Mouse (Mus musculus): ENCODE results near the gene Map1a. TPM values are rescaled to one million over a fixed set of nuclear protein-coding genes. Genes with fewer than 3 reads are reported as not detected.

Gene Map1a
- polyA plus RNA-seq, 1 experiment from 2014 or later, result 7.0 TPM

DNA sequence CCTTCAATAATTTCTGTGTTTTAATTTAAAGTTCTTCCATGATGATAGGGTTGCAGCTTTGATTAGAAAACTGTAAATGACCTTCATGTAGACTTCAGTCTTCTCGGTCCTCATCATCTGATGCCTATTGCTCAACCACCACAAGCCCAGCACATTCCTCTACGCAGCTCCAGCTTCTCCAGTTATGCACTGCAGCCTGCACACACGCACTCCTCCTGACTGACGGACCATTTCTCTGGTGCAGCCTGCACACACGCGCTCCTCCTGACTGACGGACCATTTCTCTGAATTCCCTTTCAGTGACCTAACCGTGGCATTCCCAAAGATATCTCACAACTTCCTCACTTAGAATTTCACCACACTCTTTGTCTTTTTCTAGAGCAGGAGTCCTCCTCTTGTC, 63.8 kb downstream of the Map1a start:
- 65% methylated on average over 8 of the region's 8 CpGs for WGBS
- H3K36me3 ChIP-seq (ENCODE audit: control insufficient read depth, insufficient read depth, low read length), result no peaks in the 10 kb centered on the region
- no peak overlapping the region for H3K4me2 ChIP-seq (replicated peaks; ENCODE audit: low read depth, low read length)
- no peaks in the 10 kb centered on the region for H3K27me3 ChIP-seq (ENCODE audit: control insufficient read depth, insufficient read depth, low read length)
- H3K4me1 ChIP-seq (ENCODE audit: control insufficient read depth, insufficient read depth, low read length), result 0 out of 2 replicates have a peak, but pooled peaks cover 3% of the 10 kb centered on the region
- no peak overlapping the region for H3K9ac ChIP-seq (ENCODE audit: low read depth, low read length)
- no peak overlapping the region for H3K4me3 ChIP-seq (ENCODE audit: low read length)
- no peaks in the 10 kb centered on the region for H3K9me3 ChIP-seq (ENCODE audit: control insufficient read depth, low read length)
- ATAC-seq (ENCODE audit: low FRiP score, low TSS enrichment), result no peak
- no peak overlapping the region for H3K27ac ChIP-seq (ENCODE audit: low read depth, low read length)

DNA sequence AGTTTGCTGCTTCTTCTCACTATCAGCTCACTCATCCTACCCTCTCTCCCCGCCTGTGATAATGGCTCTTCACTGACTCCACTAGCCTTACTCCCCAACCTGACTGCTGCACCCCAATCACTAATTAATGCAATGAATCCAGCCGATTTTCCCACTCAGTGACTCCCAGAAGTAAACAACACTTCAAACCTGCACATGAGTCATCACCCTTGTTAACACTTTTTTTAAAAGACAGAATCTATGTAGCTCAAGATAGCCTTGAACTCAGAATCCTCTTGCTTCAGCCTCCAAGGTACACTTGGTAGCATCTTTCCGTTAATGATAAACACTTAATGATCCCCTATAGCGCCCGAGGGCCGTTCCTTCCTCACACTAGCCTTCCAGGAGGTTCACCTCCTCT, 65.0 kb downstream of the Map1a start:
- Histone ChIP-seq H3K4me1 (ENCODE audit: control insufficient read depth, insufficient read depth, low read length) (0 out of 2 replicates have a peak, but pooled peaks cover 3% of the 10 kb centered on the region), H3K36me3 (ENCODE audit: control insufficient read depth, insufficient read depth, low read length) (no peaks in the 10 kb centered on the region), H3K9ac (ENCODE audit: low read depth, low read length) (peak overlapping the region; percentile 62), H3K9me3 (ENCODE audit: control insufficient read depth, low read length) (no peaks in the 10 kb centered on the region), H3K4me2 (replicated peaks; ENCODE audit: low read depth, low read length) (peak overlapping the region; percentile 73), H3K27ac (ENCODE audit: low read depth, low read length) (peak overlapping the region; percentile 6; the same call in 1 of the 2 replicates), H3K4me3 (ENCODE audit: low read length) (peak overlapping the region; percentile 61), H3K27me3 (ENCODE audit: control insufficient read depth, insufficient read depth, low read length) (no peaks in the 10 kb centered on the region)
- no peak for ATAC-seq (ENCODE audit: low FRiP score, low TSS enrichment)
- WGBS, result 1% methylated on average over 6 of the region's 6 CpGs

DNA sequence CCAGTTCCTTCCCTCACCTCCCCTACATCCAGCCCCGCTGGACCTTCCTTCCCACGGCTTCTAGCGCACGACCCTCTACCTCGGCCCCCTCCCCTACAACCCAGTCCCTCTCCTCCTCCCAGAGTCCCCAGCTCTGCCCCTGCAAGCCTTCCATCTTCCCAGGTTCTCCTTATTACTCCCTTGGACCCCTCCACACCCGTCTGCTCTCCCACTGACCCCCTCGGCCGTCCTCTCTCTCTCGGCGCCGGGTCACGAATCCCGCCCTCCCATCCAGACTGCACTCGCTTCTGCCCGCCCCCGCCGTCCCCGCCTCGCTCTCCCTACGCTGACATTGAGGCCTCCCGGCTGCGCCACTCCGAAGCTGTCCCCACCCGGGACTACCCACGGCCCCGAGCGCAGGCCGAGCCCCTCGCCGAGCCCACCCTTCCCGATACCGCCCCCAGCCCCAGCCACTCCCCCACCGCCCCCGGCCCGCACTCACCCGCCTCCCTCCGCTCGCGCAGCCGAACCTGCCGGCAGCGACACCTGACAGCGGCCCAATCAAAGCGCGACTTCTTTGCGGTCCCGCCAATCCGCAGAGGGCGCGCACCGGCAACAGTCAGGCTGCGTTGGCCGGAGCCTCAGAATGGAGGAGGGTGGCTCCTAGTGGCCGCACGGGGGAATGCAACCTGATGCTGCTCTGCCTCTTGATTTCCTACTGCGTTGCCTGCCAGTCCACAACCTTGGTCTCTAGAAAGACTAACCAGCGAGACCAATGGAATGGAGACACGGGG, 65.6 kb downstream of the Map1a start, which contains the start of gene Ppip5k1:
Ppip5k1 (minus strand) TSS at position 577 of the 773 bp plus-strand sequence.
- peak within 1 kb of the TSS; percentile 61 for H3K4me3 ChIP-seq (ENCODE audit: low read length)
- peak within 1 kb of the TSS; percentile 62 for H3K9ac ChIP-seq (ENCODE audit: low read depth, low read length)
- H3K9me3 ChIP-seq (ENCODE audit: control insufficient read depth, low read length), result no peaks in the 10 kb centered on the region
- H3K36me3 ChIP-seq (ENCODE audit: control insufficient read depth, insufficient read depth, low read length), result no peaks in the 10 kb centered on the region
- peak within 1 kb of the TSS; percentile 6; the same call in 1 of the 2 replicates for H3K27ac ChIP-seq (ENCODE audit: low read depth, low read length)
- peak within 1 kb of the TSS; percentile 73 for H3K4me2 ChIP-seq (replicated peaks; ENCODE audit: low read depth, low read length)
- no peaks in the 10 kb centered on the region; the same call in 1 of the 2 replicates for H3K27me3 ChIP-seq (ENCODE audit: control insufficient read depth, insufficient read depth, low read length)
- peak; percentile 96 for ATAC-seq (ENCODE audit: low FRiP score, low TSS enrichment)
- H3K4me1 ChIP-seq (ENCODE audit: control insufficient read depth, insufficient read depth, low read length), result 0 out of 2 replicates have a peak, but pooled peaks cover 3% of the 10 kb centered on the region
- WGBS, result under 1% methylated on average over 58 of the region's 58 CpGs

DNA sequence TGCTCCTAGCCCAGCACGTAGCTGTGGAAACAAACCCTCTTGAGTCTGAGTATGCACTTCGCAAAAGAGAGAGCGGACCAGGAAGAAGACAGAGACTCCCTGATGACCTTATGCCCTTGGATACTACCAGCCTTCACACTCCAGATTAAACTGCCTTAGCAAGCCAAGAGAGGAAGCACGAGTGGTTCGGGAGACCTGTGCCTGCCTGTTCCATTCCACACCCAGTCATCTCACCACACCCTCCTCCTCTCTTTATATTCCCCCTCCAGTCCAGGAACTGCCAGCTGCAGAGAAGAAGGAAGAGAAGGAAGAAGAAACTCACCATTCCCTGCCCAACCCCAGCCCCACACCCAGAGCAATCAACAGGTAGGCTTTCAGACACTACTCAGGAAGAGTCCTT, 68.1 kb downstream of the Map1a start, which contains the start of gene Ckmt1:
Ckmt1 (plus strand) TSS at position 221 of the 400 bp plus-strand sequence.
- 39% methylated on average over 5 of the region's 5 CpGs for WGBS

GRCm38 (mm10) chr2:121357961-121358360, 68.6 kb downstream of the Map1a start:
- Histone ChIP-seq H3K4me1 (ENCODE audit: control insufficient read depth, insufficient read depth, low read length) (0 out of 2 replicates have a peak, but pooled peaks cover 3% of the 10 kb centered on the region), H3K27me3 (ENCODE audit: control insufficient read depth, insufficient read depth, low read length) (no peaks in the 10 kb centered on the region; the same call in none of the 2 replicates), H3K9me3 (ENCODE audit: control insufficient read depth, low read length) (no peaks in the 10 kb centered on the region), H3K36me3 (ENCODE audit: control insufficient read depth, insufficient read depth, low read length) (no peaks in the 10 kb centered on the region), H3K4me3 (ENCODE audit: low read length) (no peak overlapping the region; the same call in 1 of the 2 replicates), H3K4me2 (replicated peaks; ENCODE audit: low read depth, low read length) (peak overlapping the region; percentile 40), H3K9ac (ENCODE audit: low read depth, low read length) (no peak overlapping the region), H3K27ac (ENCODE audit: low read depth, low read length) (no peak overlapping the region)
- WGBS, result 1% methylated on average over 4 of the region's 4 CpGs
- no peak for ATAC-seq (ENCODE audit: low FRiP score, low TSS enrichment)

More for the DNA sequence above, 68.1 kb downstream of the Map1a start, which contains the start of gene Ckmt1:
- no peak for ATAC-seq (ENCODE audit: low FRiP score, low TSS enrichment)
- Histone ChIP-seq H3K4me3 (ENCODE audit: low read length) (peak within 1 kb of the TSS; percentile 23), H3K36me3 (ENCODE audit: control insufficient read depth, insufficient read depth, low read length) (no peaks in the 10 kb centered on the region), H3K4me2 (replicated peaks; ENCODE audit: low read depth, low read length) (peak within 1 kb of the TSS; percentile 40), H3K27me3 (ENCODE audit: control insufficient read depth, insufficient read depth, low read length) (no peaks in the 10 kb centered on the region; the same call in none of the 2 replicates), H3K4me1 (ENCODE audit: control insufficient read depth, insufficient read depth, low read length) (0 out of 2 replicates have a peak, but pooled peaks cover 3% of the 10 kb centered on the region), H3K27ac (ENCODE audit: low read depth, low read length) (no peak within 1 kb of the TSS), H3K9ac (ENCODE audit: low read depth, low read length) (no peak within 1 kb of the TSS), H3K9me3 (ENCODE audit: control insufficient read depth, low read length) (no peaks in the 10 kb centered on the region)

GRCm38 (mm10) chr2:121358381-121358780, 69.0 kb downstream of the Map1a start:
- ATAC-seq (ENCODE audit: low FRiP score, low TSS enrichment), result peak; percentile 80

GRCm38 (mm10) chr2:121359461-121359860, 70.1 kb downstream of the Map1a start:
- ATAC-seq (ENCODE audit: low FRiP score, low TSS enrichment), result no peak
- Histone ChIP-seq H3K9me3 (ENCODE audit: control insufficient read depth, low read length) (no peaks in the 10 kb centered on the region), H3K4me2 (replicated peaks; ENCODE audit: low read depth, low read length) (no peak overlapping the region), H3K4me1 (ENCODE audit: control insufficient read depth, insufficient read depth, low read length) (no peaks in the 10 kb centered on the region), H3K4me3 (ENCODE audit: low read length) (no peak overlapping the region), H3K27me3 (ENCODE audit: control insufficient read depth, insufficient read depth, low read length) (no peaks in the 10 kb centered on the region; the same call in none of the 2 replicates), H3K27ac (ENCODE audit: low read depth, low read length) (no peak overlapping the region), H3K9ac (ENCODE audit: low read depth, low read length) (no peak overlapping the region), H3K36me3 (ENCODE audit: control insufficient read depth, insufficient read depth, low read length) (no peaks in the 10 kb centered on the region)
- 44% methylated on average over 4 of the region's 4 CpGs for WGBS

More at GRCm38 (mm10) chr2:121358381-121358780, 69.0 kb downstream of the Map1a start:
- H3K4me2 ChIP-seq (replicated peaks; ENCODE audit: low read depth, low read length), result peak overlapping the region; percentile 40
- under 1% methylated on average over 16 of the region's 16 CpGs for WGBS
- H3K9me3 ChIP-seq (ENCODE audit: control insufficient read depth, low read length), result no peaks in the 10 kb centered on the region
- no peaks in the 10 kb centered on the region; the same call in none of the 2 replicates for H3K27me3 ChIP-seq (ENCODE audit: control insufficient read depth, insufficient read depth, low read length)
- H3K4me1 ChIP-seq (ENCODE audit: control insufficient read depth, insufficient read depth, low read length), result 0 out of 2 replicates have a peak, but pooled peaks cover 3% of the 10 kb centered on the region
- H3K27ac ChIP-seq (ENCODE audit: low read depth, low read length), result no peak overlapping the region
- H3K36me3 ChIP-seq (ENCODE audit: control insufficient read depth, insufficient read depth, low read length), result no peaks in the 10 kb centered on the region
- H3K9ac ChIP-seq (ENCODE audit: low read depth, low read length), result no peak overlapping the region
- H3K4me3 ChIP-seq (ENCODE audit: low read length), result peak overlapping the region; percentile 23

All from kidney, embryonic 14.5 days (tissue).